Mouse (Mus musculus) megakaryocyte-erythroid progenitor cell, adult 5 weeks (primary cell): Measurements from ENCODE around the gene Clec4a4. TPM values are rescaled to one million over a fixed set of nuclear protein-coding genes. Genes with fewer than 3 reads are reported as not detected.

Experiments
- polyA plus RNA-seq: library from polyadenylated mRNA; stranded (reverse); fragments of >175 nt; gene quantifications from 2 replicates; pipeline ENCODE4 v1.2.3, GENCODE M21; 2012

Clec4a4 gene
- not detected in 2 replicates for polyA plus RNA-seq

GRCm38 (mm10) chr6:122989876-122990437 is at the start of gene Clec4a4:
TSS of gene Clec4a4 (plus strand) at chr6:122990367.

GRCm38 (mm10) chr6:122952401-122952800 is 37.8 kb upstream of the Clec4a4 start, which contains the start of gene Clec4a3:
TSS of gene Clec4a3 (plus strand) at chr6:122952515.

GRCm38 (mm10) chr6:123049742-123050372 is 59.7 kb downstream of the Clec4a4 start, which contains the start of gene Clec4b1:
TSS of gene Clec4b1 (plus strand) at chr6:123049962.

Other genes starting within 250 kb of the Clec4a4 start
- 14.8 and 20.3 TPM in 2 replicates for gene Slc2a3, start 188.7 kb upstream of the Clec4a4 start, polyA plus RNA-seq
- gene Foxj2, start 170.5 kb upstream of the Clec4a4 start, polyA plus RNA-seq: 23.3 and 27.9 TPM in 2 replicates
- 0.04 TPM in 1 of 2 replicates, not detected in the other for gene C3ar1, start 134.2 kb upstream of the Clec4a4 start, polyA plus RNA-seq
- 10.6 and 15.8 TPM in 2 replicates for gene Necap1, start 115.9 kb upstream of the Clec4a4 start, polyA plus RNA-seq
- gene Clec4a1, start 68.5 kb upstream of the Clec4a4 start, polyA plus RNA-seq: 0.05 and 0.11 TPM in 2 replicates
- 0.05 TPM in 1 of 2 replicates, not detected in the other for gene Clec4a3, start 37.9 kb upstream of the Clec4a4 start, polyA plus RNA-seq
- gene Clec4b1, start 59.6 kb downstream of the Clec4a4 start, polyA plus RNA-seq: 0.14 TPM in 1 of 2 replicates, not detected in the other
- gene Clec4a2, start 116.1 kb downstream of the Clec4a4 start, polyA plus RNA-seq: 5.6 and 7.1 TPM in 2 replicates
- gene Clec4b2, start 182.5 kb downstream of the Clec4a4 start, polyA plus RNA-seq: 0.16 and 0.21 TPM in 2 replicates
- gene Clec4n, start 239.5 kb downstream of the Clec4a4 start, polyA plus RNA-seq: 0.09 TPM in 1 of 2 replicates, not detected in the other